Comparison of ENCODE assay signal across 24 mouse cellular contexts in the genomic region with DNA sequence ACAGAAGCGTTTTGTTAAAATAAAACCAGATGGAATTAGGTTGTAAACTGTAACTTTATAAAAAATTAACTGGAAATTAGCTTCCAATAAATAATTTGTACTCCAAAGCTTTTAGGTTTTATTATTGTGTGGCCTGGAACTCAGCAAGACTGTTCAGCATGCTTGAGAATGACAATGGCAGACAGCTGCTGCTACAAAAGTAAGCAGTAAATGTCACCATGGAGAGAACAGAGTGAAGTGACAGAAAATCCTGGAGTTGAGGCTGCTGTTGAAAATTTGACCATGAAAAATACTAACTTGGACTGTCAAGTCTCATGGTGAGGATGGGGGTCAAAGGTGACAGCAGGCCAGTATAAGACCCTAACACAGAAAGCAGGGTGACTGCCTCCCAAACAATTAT.
DNase-seq lines count a peak whose midpoint lies in the region; ATAC-seq and TF ChIP-seq lines count a peak whose summit lies in the region.
"Had no signal": no experiment of that assay in that cellular context is flagged by ENCODE, and none has a peak within 500 bp of the region (broad histone marks: within the 10 kb centered on the region; RNA-seq: fewer than 3 reads in every experiment).

No protein-coding gene starts in this region.

- H3K27me3 ChIP-seq in kidney, postnatal 0 days (ENCODE audit: insufficient read depth, low read length), result no peaks in the 10 kb centered on the region
- no peaks in the 10 kb centered on the region for H3K27me3 ChIP-seq in midbrain, embryonic 11.5 days (ENCODE audit: control insufficient read depth, insufficient read depth, low read length)
- no peaks in the 10 kb centered on the region for H3K27me3 ChIP-seq in midbrain, embryonic 10.5 days (ENCODE audit: low read depth, poor library complexity, severe bottlenecking)
- H3K27me3 ChIP-seq: CH12.LX; embryonic facial prominence, embryonic 12.5 days; forebrain, embryonic 13.5 days; forebrain, embryonic 15.5 days; Patski had no signal

- peak; percentile 65 for DNase-seq in kidney, postnatal 0 days (ENCODE audit: low spot score)
- DNase-seq in kidney, adult 11 months, result no peak
- peak; percentile 51 for DNase-seq in midbrain, embryonic 11.5 days (ENCODE audit: low spot score, missing footprints)
- DNase-seq in midbrain, embryonic 10.5 days (ENCODE audit: low spot score), result no peak
- DNase-seq in embryo, embryonic 11 days, result peak; percentile 11
- no peak for DNase-seq in lung, postnatal 14 days
- DNase-seq: adrenal gland, adult 8-10 months; adrenal gland, postnatal 14 days; adrenal gland, postnatal 36 days; cerebellum, adult 11-12 months; cerebellum, adult 2 months; cerebellum, adult 9-10 months; cerebellum, postnatal 10 days; cerebellum, postnatal 25 days; forebrain, postnatal 0 days had no signal

- no peaks in the 10 kb centered on the region for H3K9me3 ChIP-seq in kidney, postnatal 0 days (replicated peaks; ENCODE audit: low read length)
- no peaks in the 10 kb centered on the region for H3K9me3 ChIP-seq in midbrain, embryonic 11.5 days (ENCODE audit: control insufficient read depth, low read length)
- H3K9me3 ChIP-seq in midbrain, embryonic 10.5 days (replicated peaks), result no peaks in the 10 kb centered on the region; the same call in 1 of the 2 replicates
- H3K9me3 ChIP-seq: embryonic facial prominence, embryonic 10.5 days; embryonic facial prominence, embryonic 12.5 days; forebrain, embryonic 13.5 days; forebrain, embryonic 15.5 days; G1E had no signal

- no peak overlapping the region for H3K4me3 ChIP-seq in kidney, postnatal 0 days (replicated peaks; ENCODE audit: low read depth, low read length)
- no peak overlapping the region for H3K4me3 ChIP-seq in midbrain, embryonic 11.5 days (ENCODE audit: low read depth, low read length)
- no peak overlapping the region for H3K4me3 ChIP-seq in midbrain, embryonic 10.5 days
- H3K4me3 ChIP-seq: embryonic facial prominence, embryonic 10.5 days; embryonic facial prominence, embryonic 12.5 days; forebrain, embryonic 13.5 days; forebrain, embryonic 15.5 days had no signal

- WGBS in kidney, postnatal 0 days, result 79% methylated on average over 1 of the region's 1 CpGs
- 74% methylated on average over 1 of the region's 1 CpGs for WGBS in midbrain, embryonic 11.5 days
- 83% methylated on average over 1 of the region's 1 CpGs for WGBS in midbrain, embryonic 10.5 days

- no peaks in the 10 kb centered on the region for H3K36me3 ChIP-seq in kidney, postnatal 0 days (ENCODE audit: insufficient read depth, low read length)
- H3K36me3 ChIP-seq in midbrain, embryonic 11.5 days (ENCODE audit: control insufficient read depth, insufficient read depth, low read length), result no peaks in the 10 kb centered on the region
- H3K36me3 ChIP-seq in midbrain, embryonic 10.5 days, result no peaks in the 10 kb centered on the region
- H3K36me3 ChIP-seq: embryonic facial prominence, embryonic 10.5 days; embryonic facial prominence, embryonic 12.5 days; forebrain, embryonic 15.5 days; G1E had no signal

- TF ChIP-seq CTCF in kidney, postnatal 0 days (IDR thresholded peaks at IDR 0.05; ENCODE audit: low read depth), result no peak

- no peak overlapping the region for H3K27ac ChIP-seq in kidney, postnatal 0 days
- H3K27ac ChIP-seq in midbrain, embryonic 11.5 days (ENCODE audit: low read depth, low read length), result no peak overlapping the region
- H3K27ac ChIP-seq in midbrain, embryonic 10.5 days (replicated peaks), result no peak overlapping the region
- H3K27ac ChIP-seq: embryonic facial prominence, embryonic 10.5 days; embryonic facial prominence, embryonic 12.5 days; forebrain, embryonic 13.5 days; forebrain, embryonic 15.5 days had no signal

- H3K4me1 ChIP-seq in kidney, postnatal 0 days (replicated peaks; ENCODE audit: insufficient read depth, low read length), result no peaks in the 10 kb centered on the region
- H3K4me1 ChIP-seq in midbrain, embryonic 11.5 days (ENCODE audit: control insufficient read depth, insufficient read depth, low read length), result no peaks in the 10 kb centered on the region
- H3K4me1 ChIP-seq in midbrain, embryonic 10.5 days, result no peaks in the 10 kb centered on the region; the same call in 1 of the 2 replicates
- H3K4me1 ChIP-seq: embryonic facial prominence, embryonic 10.5 days; embryonic facial prominence, embryonic 12.5 days; forebrain, embryonic 13.5 days; forebrain, embryonic 15.5 days had no signal

- no peak overlapping the region for H3K4me2 ChIP-seq in kidney, postnatal 0 days (ENCODE audit: low read length)
- H3K4me2 ChIP-seq in midbrain, embryonic 11.5 days, result no peak overlapping the region
- H3K4me2 ChIP-seq: embryonic facial prominence, embryonic 12.5 days; forebrain, embryonic 13.5 days; forebrain, embryonic 15.5 days had no signal

- ATAC-seq in kidney, postnatal 0 days (replicated peaks; ENCODE audit: low FRiP score, low read depth), result no peak
- no peak for ATAC-seq in midbrain, embryonic 11.5 days (ENCODE audit: low FRiP score)
- ATAC-seq in CD4-positive, CD25-positive, alpha-beta regulatory T cell, adult 4 months, result no peak
- ATAC-seq: activated CD4-positive, CD25-positive, alpha-beta regulatory T cell, adult 4 months; forebrain, embryonic 13.5 days; forebrain, embryonic 15.5 days; forebrain, postnatal 0 days; Patski had no signal

- no peak overlapping the region for H3K9ac ChIP-seq in kidney, postnatal 0 days (ENCODE audit: low read depth, low read length)
- H3K9ac ChIP-seq in midbrain, embryonic 11.5 days (ENCODE audit: low read length), result no peak overlapping the region
- H3K9ac ChIP-seq: embryonic facial prominence, embryonic 12.5 days; forebrain, embryonic 13.5 days; forebrain, embryonic 15.5 days; forebrain, postnatal 0 days had no signal

Comparison
In these comparisons a context has a peak if more than half of its experiments do, and no peak if none do; other contexts are left out.
1. DNase-seq: peak in kidney, postnatal 0 days (single experiment), midbrain, embryonic 11.5 days (single experiment) and embryo, embryonic 11 days (single experiment); none in kidney, adult 11 months (single experiment), midbrain, embryonic 10.5 days (single experiment) and lung, postnatal 14 days (single experiment).